Mouse (Mus musculus): ENCODE data around the gene Emc7.
A peak's percentile ranks its signal among the peaks of the same experiment; 100 is the strongest.
"Not testable (repeated sequence)": the region's sequence is repeated elsewhere in the genome, so short reads cannot be mapped to it uniquely, and the experiment has no call there.

Gene Emc7

GRCm38 (mm10) chr2:112454862-112455564 is at the start of gene Emc7:
TSS of gene Emc7 (plus strand) at chr2:112454997.
- DNase-seq (ENCODE audit: low read depth, low spot score) = peak; percentile 96

GRCm38 (mm10) chr2:112407030-112407429 is 47.8 kb upstream of the Emc7 start:
- DNase-seq (ENCODE audit: low read depth, low spot score) = no peak

- no peak for DNase-seq (ENCODE audit: low read depth, low spot score)
These were observed 29.5 kb upstream of the Emc7 start for GRCm38 (mm10) chr2:112425308-112425707.

- DNase-seq (ENCODE audit: low read depth, low spot score) = not testable (repeated sequence)
These were observed 26.3 kb upstream of the Emc7 start for GRCm38 (mm10) chr2:112428534-112428933.

- no peak for DNase-seq (ENCODE audit: low read depth, low spot score)
These were observed 25.1 kb upstream of the Emc7 start for GRCm38 (mm10) chr2:112429665-112430064.

- DNase-seq (ENCODE audit: low read depth, low spot score) = no peak
These were observed 24.4 kb upstream of the Emc7 start for GRCm38 (mm10) chr2:112430403-112430802.

GRCm38 (mm10) chr2:112432523-112432922 is 22.3 kb upstream of the Emc7 start:
- no peak for DNase-seq (ENCODE audit: low read depth, low spot score)

GRCm38 (mm10) chr2:112433359-112433758 is 21.4 kb upstream of the Emc7 start:
- peak; percentile 29 for DNase-seq (ENCODE audit: low read depth, low spot score)

- DNase-seq (ENCODE audit: low read depth, low spot score) = no peak
These were observed 18.5 kb upstream of the Emc7 start for GRCm38 (mm10) chr2:112436292-112436691.

GRCm38 (mm10) chr2:112437589-112437988 is 17.2 kb upstream of the Emc7 start:
- no peak for DNase-seq (ENCODE audit: low read depth, low spot score)

GRCm38 (mm10) chr2:112443491-112443890 is 11.3 kb upstream of the Emc7 start:
- DNase-seq (ENCODE audit: low read depth, low spot score) = no peak

GRCm38 (mm10) chr2:112445511-112445910 is 9.3 kb upstream of the Emc7 start:
- no peak for DNase-seq (ENCODE audit: low read depth, low spot score)

GRCm38 (mm10) chr2:112448046-112448445 is 6.8 kb upstream of the Emc7 start:
- DNase-seq (ENCODE audit: low read depth, low spot score) = not testable (repeated sequence)

GRCm38 (mm10) chr2:112448510-112449059 is 6.2 kb upstream of the Emc7 start:
- peak; percentile 11 for DNase-seq (ENCODE audit: low read depth, low spot score)

- DNase-seq (ENCODE audit: low read depth, low spot score) = peak; percentile 37
These were observed 5.0 kb upstream of the Emc7 start for GRCm38 (mm10) chr2:112449597-112450296.

GRCm38 (mm10) chr2:112452513-112452912 is 2.3 kb upstream of the Emc7 start:
- DNase-seq (ENCODE audit: low read depth, low spot score) = not testable (repeated sequence)

- no peak for DNase-seq (ENCODE audit: low read depth, low spot score)
These were observed 504 bp upstream of the Emc7 start for GRCm38 (mm10) chr2:112454125-112454861.

- no peak for DNase-seq (ENCODE audit: low read depth, low spot score)
These were observed 5.8 kb downstream of the Emc7 start for GRCm38 (mm10) chr2:112460557-112460956.

- no peak for DNase-seq (ENCODE audit: low read depth, low spot score)
These were observed 14.7 kb downstream of the Emc7 start for GRCm38 (mm10) chr2:112469542-112469941.

GRCm38 (mm10) chr2:112470961-112471381 is 16.2 kb downstream of the Emc7 start:
- no peak for DNase-seq (ENCODE audit: low read depth, low spot score)

- DNase-seq (ENCODE audit: low read depth, low spot score) = no peak
These were observed 17.3 kb downstream of the Emc7 start for GRCm38 (mm10) chr2:112472076-112472475.
